Mouse (Mus musculus) lung, embryonic 14.5 days (tissue): Measurements from ENCODE around the gene Cog8. TPM values are rescaled to one million over a fixed set of nuclear protein-coding genes. Genes with fewer than 3 reads are reported as not detected.

Source experiments
- ATAC-seq: fragments of 200-750 bp; cut with Nextera tagmentation; 2 replicates; pipeline ENCODE4 v1.8.0; 2017; ENCODE audit warnings: mild to moderate bottlenecking, moderate TSS enrichment, moderate library complexity; ENCODE audit not compliant: insufficient read depth
- DNase-seq: peaks from one replicate; pipeline ENCODE4 v3.0.0-alpha.2; 2015
- H3K27ac ChIP-seq: fragments of 300-500 bp; sonication (generic); 2 replicates; pipeline ENCODE4 v1.5.1; 2014; ENCODE audit warnings: low read depth, mild to moderate bottlenecking, moderate library complexity
- H3K27me3 ChIP-seq: fragments of 300-500 bp; sonication (generic); 2 replicates; pipeline ENCODE4 v1.6.1; 2014; ENCODE audit warnings: low read length, control low read depth; ENCODE audit not compliant: insufficient read depth
- H3K36me3 ChIP-seq: fragments of 300-500 bp; sonication (generic); 2 replicates; pipeline ENCODE4 v1.6.1; 2014; ENCODE audit warnings: control low read depth; ENCODE audit not compliant: insufficient read depth
- H3K4me1 ChIP-seq: fragments of 300-500 bp; sonication (generic); 2 replicates; pipeline ENCODE4 v1.6.1; 2014; ENCODE audit warnings: antibody characterized with exemption, control low read depth; ENCODE audit not compliant: insufficient read depth
- H3K4me2 ChIP-seq: fragments of 300-500 bp; sonication (generic); 2 replicates; pipeline ENCODE4 v1.6.1; 2014; ENCODE audit warnings: mild to moderate bottlenecking
- H3K4me3 ChIP-seq: fragments of 300-500 bp; sonication (generic); 2 replicates; pipeline ENCODE4 v1.5.1; 2014; ENCODE audit warnings: low read depth, low read length
- H3K9ac ChIP-seq: fragments of 300-500 bp; sonication (generic); 2 replicates; pipeline ENCODE4 v1.6.1; 2014
- H3K9me3 ChIP-seq: fragments of 300-500 bp; sonication (generic); 2 replicates; pipeline ENCODE4 v1.6.1; 2016; ENCODE audit warnings: low read depth, low read length, control low read depth
- CTCF ChIP-seq: IDR thresholded peaks from 2 replicates; pipeline ENCODE4 v1.5.1; 2016; ENCODE audit warnings: antibody characterized with exemption, low read depth
- WGBS: fragments of 180-500 bp; shearing (Covaris S2); extraction: QIAGEN DNeasy Blood & Tissue Kit; methylation state at CpG from one replicate; pipeline ENCODE4 v1.1.7; 2014; 5-methylcytosine and 5-hydroxymethylcytosine counted together
- polyA plus RNA-seq: library from polyadenylated mRNA; unstranded; fragments of >200 nt; fragmentation: Nextera tagmentation; extraction: Ambion mirVana; gene quantifications from 2 replicates; pipeline ENCODE4 v1.2.1, GENCODE M21; 2014

Cog8 gene
- polyA plus RNA-seq, 1 experiment from 2014 or later: 37.0 TPM

- no peaks in the 10 kb centered on the region for H3K27me3 ChIP-seq
- H3K27ac ChIP-seq: no peak overlapping the region
- H3K9ac ChIP-seq: no peak overlapping the region
- no peak for TF ChIP-seq CTCF
- DNase-seq (no peak), ATAC-seq (no peak)
- no peaks in the 10 kb centered on the region for H3K36me3 ChIP-seq
- H3K4me2 ChIP-seq: no peak overlapping the region
- 52% methylated on average over 3 of the region's 3 CpGs for WGBS
- no peaks in the 10 kb centered on the region for H3K9me3 ChIP-seq
- no peak overlapping the region for H3K4me3 ChIP-seq
- H3K4me1 ChIP-seq: peaks cover 5% of the 10 kb centered on the region; the same call in 1 of the 2 replicates
Measured at GRCm38 (mm10) chr8:107029310-107029709, 27.2 kb downstream of the Cog8 start.

DNA sequence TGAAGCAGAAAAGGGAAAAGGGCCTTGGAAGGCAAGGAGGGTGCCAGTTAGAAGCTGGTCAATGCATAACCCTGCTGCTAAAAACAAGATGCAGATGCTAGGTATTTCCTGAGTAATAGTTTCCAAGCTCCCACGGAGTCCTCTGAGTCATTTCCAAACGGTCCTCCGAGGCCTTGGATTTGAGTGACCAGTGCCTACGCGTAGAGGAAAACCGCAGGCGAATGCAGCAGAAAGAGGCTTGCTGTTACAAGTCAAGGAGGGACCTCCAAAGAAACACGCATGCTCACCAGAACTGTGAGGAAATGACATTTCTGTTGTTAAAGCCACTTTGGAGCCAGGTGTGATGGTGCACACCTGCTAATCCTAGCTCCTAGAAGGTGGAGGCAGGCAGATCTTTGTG lies 33.0 kb downstream of the Cog8 start:
- Histone ChIP-seq H3K4me1 (no peaks in the 10 kb centered on the region), H3K9me3 (no peaks in the 10 kb centered on the region), H3K9ac (no peak overlapping the region), H3K36me3 (no peaks in the 10 kb centered on the region), H3K4me2 (no peak overlapping the region), H3K27me3 (no peaks in the 10 kb centered on the region), H3K4me3 (no peak overlapping the region), H3K27ac (no peak overlapping the region)
- DNase-seq (no peak), ATAC-seq (no peak)
- 87% methylated on average over 8 of the region's 8 CpGs for WGBS
- TF ChIP-seq CTCF: no peak

GRCm38 (mm10) chr8:107014915-107015314 lies 41.6 kb downstream of the Cog8 start:
- Histone ChIP-seq H3K36me3 (peaks cover 38% of the 10 kb centered on the region), H3K27ac (no peak overlapping the region), H3K4me2 (no peak overlapping the region), H3K9me3 (no peaks in the 10 kb centered on the region), H3K4me1 (no peaks in the 10 kb centered on the region), H3K4me3 (no peak overlapping the region), H3K9ac (no peak overlapping the region), H3K27me3 (no peaks in the 10 kb centered on the region)
- DNase-seq (no peak), ATAC-seq (no peak)
- TF ChIP-seq CTCF: no peak
- WGBS: 68% methylated on average over 1 of the region's 1 CpGs

DNA sequence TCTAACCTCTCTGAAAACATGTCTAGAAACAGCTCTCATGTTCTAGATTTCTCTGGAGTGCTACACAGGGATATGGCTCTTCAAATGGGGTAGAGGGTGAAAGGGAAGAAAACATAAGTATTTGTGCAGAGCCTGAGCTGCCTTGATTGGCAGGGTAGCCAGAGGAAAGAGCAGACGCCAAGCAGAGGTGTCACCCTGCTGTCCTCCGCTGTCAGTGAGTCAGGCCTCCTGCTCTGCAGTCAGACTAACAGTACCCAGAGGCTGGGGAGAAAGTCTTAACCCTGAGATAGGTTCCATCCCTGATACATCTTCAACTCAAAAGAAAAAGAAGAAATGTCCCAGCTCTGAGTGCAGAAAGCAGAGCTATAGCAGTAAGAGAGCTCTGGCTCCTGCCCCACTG lies 43.8 kb downstream of the Cog8 start:
- Histone ChIP-seq H3K4me3 (no peak overlapping the region), H3K4me1 (no peaks in the 10 kb centered on the region), H3K9me3 (no peaks in the 10 kb centered on the region), H3K27me3 (no peaks in the 10 kb centered on the region), H3K27ac (no peak overlapping the region), H3K9ac (no peak overlapping the region), H3K36me3 (peaks cover 46% of the 10 kb centered on the region), H3K4me2 (no peak overlapping the region)
- ATAC-seq (no peak), DNase-seq (no peak)
- WGBS: 74% methylated on average over 2 of the region's 2 CpGs
- no peak for TF ChIP-seq CTCF

GRCm38 (mm10) chr8:107007795-107008194 lies 48.7 kb downstream of the Cog8 start:
- Histone ChIP-seq H3K27ac (no peak overlapping the region), H3K4me3 (no peak overlapping the region), H3K9me3 (no peaks in the 10 kb centered on the region), H3K9ac (no peak overlapping the region), H3K36me3 (peaks cover 61% of the 10 kb centered on the region), H3K27me3 (no peaks in the 10 kb centered on the region), H3K4me2 (no peak overlapping the region), H3K4me1 (no peaks in the 10 kb centered on the region)
- DNase-seq (no peak), ATAC-seq (no peak)
- WGBS: 78% methylated on average over 3 of the region's 3 CpGs
- no peak for TF ChIP-seq CTCF

- WGBS: 22% methylated on average over 5 of the region's 5 CpGs
Measured at GRCm38 (mm10) chr8:107002532-107002931, 54.0 kb downstream of the Cog8 start.

GRCm38 (mm10) chr8:106999068-106999467 lies 57.4 kb downstream of the Cog8 start:
- no peak overlapping the region for H3K4me3 ChIP-seq
- ATAC-seq (no peak), DNase-seq (peak; percentile 74)
- H3K36me3 ChIP-seq: peaks cover 37% of the 10 kb centered on the region; the same call in 1 of the 2 replicates
- no peak overlapping the region for H3K27ac ChIP-seq
- H3K27me3 ChIP-seq: no peaks in the 10 kb centered on the region
- no peaks in the 10 kb centered on the region for H3K4me1 ChIP-seq
- no peak for TF ChIP-seq CTCF
- H3K9ac ChIP-seq: no peak overlapping the region
- WGBS: 62% methylated on average over 1 of the region's 1 CpGs
- H3K4me2 ChIP-seq: no peak overlapping the region
- H3K9me3 ChIP-seq: no peaks in the 10 kb centered on the region

More at GRCm38 (mm10) chr8:107002532-107002931, 54.0 kb downstream of the Cog8 start:
- DNase-seq (peak; percentile 95), ATAC-seq (peak; percentile 76)
- H3K27ac ChIP-seq: no peak overlapping the region
- peak; percentile 100 for TF ChIP-seq CTCF
- no peaks in the 10 kb centered on the region for H3K9me3 ChIP-seq
- no peak overlapping the region for H3K4me3 ChIP-seq
- H3K4me2 ChIP-seq: no peak overlapping the region
- no peaks in the 10 kb centered on the region for H3K4me1 ChIP-seq
- H3K27me3 ChIP-seq: no peaks in the 10 kb centered on the region
- no peak overlapping the region for H3K9ac ChIP-seq
- peaks cover 44% of the 10 kb centered on the region for H3K36me3 ChIP-seq

- Histone ChIP-seq H3K36me3 (peaks cover 31% of the 10 kb centered on the region; the same call in 1 of the 2 replicates), H3K27me3 (no peaks in the 10 kb centered on the region), H3K9me3 (no peaks in the 10 kb centered on the region), H3K27ac (no peak overlapping the region), H3K4me1 (no peaks in the 10 kb centered on the region), H3K9ac (no peak overlapping the region), H3K4me2 (no peak overlapping the region), H3K4me3 (no peak overlapping the region)
- ATAC-seq (no peak), DNase-seq (no peak)
- 79% methylated on average over 4 of the region's 4 CpGs for WGBS
- TF ChIP-seq CTCF: no peak
Measured at GRCm38 (mm10) chr8:106997416-106997815, 59.1 kb downstream of the Cog8 start.
